Mouse (Mus musculus) liver, adult 2 months (tissue): ENCODE measurements around the gene Ooep.

Experiments
- CTCF ChIP-seq: fragments of 200-500 bp; IDR thresholded peaks from 2 replicates; pipeline ENCODE4 v1.5.1; 2011; ENCODE audit warnings: low read depth, low read length, control low read depth
- POLR2A ChIP-seq: fragments of 200-500 bp; IDR thresholded peaks from 2 replicates; pipeline ENCODE4 v1.6.1; 2011; ENCODE audit warnings: low read length, control low read depth; ENCODE audit not compliant: insufficient read depth; ENCODE audit errors: extremely low read depth

GRCm38 (mm10) chr9:78377546-78377945, 979 bp downstream of the Ooep start:
- TF ChIP-seq CTCF (no peak), POLR2A (no peak)
